Mouse (Mus musculus): ENCODE results near the gene Mto1. TPM values are rescaled to one million over a fixed set of nuclear protein-coding genes. Genes with fewer than 3 reads are reported as not detected.

Gene Mto1
- total RNA-seq, 1 experiment: 31.3 TPM

DNA sequence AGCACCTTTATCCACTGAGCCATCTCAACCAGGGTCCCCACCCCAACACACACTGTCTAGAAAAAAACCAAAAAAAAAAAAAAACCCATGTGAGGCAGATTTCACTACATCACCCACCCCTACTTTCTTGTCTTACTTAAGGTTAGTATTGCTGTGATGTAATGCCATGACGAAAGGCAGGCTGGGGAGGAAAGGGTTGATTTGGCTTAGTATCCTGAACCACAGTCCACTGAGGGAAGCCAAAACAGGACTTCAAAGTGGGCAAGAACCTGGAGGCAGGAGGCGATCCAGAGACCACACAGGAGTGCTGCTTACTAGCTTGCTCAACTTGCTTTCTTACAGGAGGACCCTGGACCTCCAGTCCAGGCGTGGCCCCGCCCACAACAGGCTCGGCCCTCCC, 2.4 kb downstream of the Mto1 start:
- no peak for DNase-seq (ENCODE audit: low read depth, low spot score)
- Histone ChIP-seq H3K9ac (ENCODE audit: insufficient read depth, low read depth, low read length, poor library complexity, severe bottlenecking) (no peak overlapping the region), H3K4me1 (ENCODE audit: control insufficient read depth in 2 of 2, insufficient read depth in 2 of 2, low read length in 2 of 2, poor library complexity in 1 of 2) (peaks cover 0 to 4% of the 10 kb centered on the region in 2 experiments; a peak in 1 of 4 replicates), H3K27ac (ENCODE audit: insufficient read depth, low read depth, low read length, poor library complexity, severe bottlenecking) (no peak overlapping the region), H3K9me3 (ENCODE audit: control insufficient read depth, insufficient read depth, low read depth, low read length) (no peaks in the 10 kb centered on the region), H3K4me3 (ENCODE audit: insufficient read depth in 1 of 2, low read depth in 1 of 2, low read length in 2 of 2, poor library complexity in 1 of 2, severe bottlenecking in 1 of 2) (no peak overlapping the region), H3K36me3 (ENCODE audit: control insufficient read depth, insufficient read depth, low read length, poor library complexity, severe bottlenecking) (peaks cover 13% of the 10 kb centered on the region)
- in situ Hi-C loops (cut with MboI; ENCODE audit: low sequenced_read_pairs in 2 of 2, unreplicated experiment in 2 of 2): no loop called here
- TF ChIP-seq HCFC1 (IDR thresholded peaks at IDR 0.05; ENCODE audit: borderline replicate concordance, insufficient read depth, low read length) (no peak), CHD2 (IDR thresholded peaks at IDR 0.05; ENCODE audit: low read depth, low read length) (no peak), MAFK (IDR thresholded peaks at IDR 0.05; ENCODE audit: insufficient read depth, low read depth, low read length) (no peak), ZNF384 (IDR thresholded peaks at IDR 0.05; ENCODE audit: low read depth, low read length) (no peak), ZC3H11A (IDR thresholded peaks at IDR 0.05; ENCODE audit: borderline replicate concordance, low read depth, low read length) (no peak)

DNA sequence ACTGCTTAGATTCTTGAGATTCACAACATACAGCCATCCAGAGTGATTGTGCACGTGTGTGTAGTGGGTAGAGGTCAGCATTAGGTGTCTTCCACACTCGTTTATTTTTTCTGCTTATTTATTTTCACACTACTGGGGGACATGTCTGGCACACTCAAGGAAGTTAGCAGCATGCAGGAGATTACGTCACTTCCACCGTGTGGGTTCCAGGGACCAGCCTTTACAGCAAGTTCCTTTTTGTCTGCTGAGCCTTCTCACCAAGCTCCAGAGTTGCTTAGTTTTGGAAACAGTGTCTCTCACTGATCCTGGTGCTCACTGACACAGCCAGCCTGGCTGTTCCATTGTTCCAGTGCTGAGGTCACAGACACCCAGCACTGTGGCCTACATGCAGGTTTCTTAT, 3.4 kb downstream of the Mto1 start:
- Histone ChIP-seq H3K9ac (ENCODE audit: insufficient read depth, low read depth, low read length, poor library complexity, severe bottlenecking) (no peak overlapping the region), H3K4me3 (ENCODE audit: insufficient read depth in 1 of 2, low read depth in 1 of 2, low read length in 2 of 2, poor library complexity in 1 of 2, severe bottlenecking in 1 of 2) (no peak overlapping the region), H3K27ac (ENCODE audit: insufficient read depth, low read depth, low read length, poor library complexity, severe bottlenecking) (no peak overlapping the region), H3K9me3 (ENCODE audit: control insufficient read depth, insufficient read depth, low read depth, low read length) (no peaks in the 10 kb centered on the region), H3K4me1 (ENCODE audit: control insufficient read depth in 2 of 2, insufficient read depth in 2 of 2, low read length in 2 of 2, poor library complexity in 1 of 2) (peaks cover 2 to 4% of the 10 kb centered on the region in 2 experiments; a peak in 2 of 4 replicates), H3K36me3 (ENCODE audit: control insufficient read depth, insufficient read depth, low read length, poor library complexity, severe bottlenecking) (peaks cover 13% of the 10 kb centered on the region)
- no peak for TF ChIP-seq MAFK (IDR thresholded peaks at IDR 0.05; ENCODE audit: insufficient read depth, low read depth, low read length)
- no peak for TF ChIP-seq ZNF384 (IDR thresholded peaks at IDR 0.05; ENCODE audit: low read depth, low read length)
- TF ChIP-seq CHD2 (IDR thresholded peaks at IDR 0.05; ENCODE audit: low read depth, low read length): no peak
- no peak for TF ChIP-seq HCFC1 (IDR thresholded peaks at IDR 0.05; ENCODE audit: borderline replicate concordance, insufficient read depth, low read length)
- TF ChIP-seq ZC3H11A (IDR thresholded peaks at IDR 0.05; ENCODE audit: borderline replicate concordance, low read depth, low read length): no peak
- in situ Hi-C loops (cut with MboI; ENCODE audit: low sequenced_read_pairs in 2 of 2, unreplicated experiment in 2 of 2): no loop called here
- no peak for DNase-seq (ENCODE audit: low read depth, low spot score)

DNA sequence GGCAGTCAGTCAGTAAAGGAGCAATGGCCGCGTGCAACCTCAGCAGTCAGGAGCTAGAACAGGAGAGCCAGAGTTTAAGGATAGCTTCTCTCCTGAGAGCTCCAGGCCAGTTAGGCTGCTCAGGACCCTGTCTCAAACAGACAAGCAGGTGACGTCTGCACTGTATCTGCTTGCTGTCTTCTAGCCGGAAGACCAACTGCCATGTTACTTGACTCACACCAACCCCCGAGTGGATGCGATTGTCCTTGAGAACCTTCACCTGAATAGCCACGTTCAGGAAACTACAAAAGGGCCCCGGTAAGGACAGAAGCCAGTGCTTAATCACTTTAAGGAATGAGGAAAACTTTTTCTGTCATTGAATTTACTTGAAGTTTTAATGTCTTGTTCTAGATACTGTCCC, 9.0 kb downstream of the Mto1 start:
- Histone ChIP-seq H3K9ac (ENCODE audit: insufficient read depth, low read depth, low read length, poor library complexity, severe bottlenecking) (peak overlapping the region; percentile 62; the same call in 1 of the 2 replicates), H3K4me1 (ENCODE audit: control insufficient read depth in 2 of 2, insufficient read depth in 2 of 2, low read length in 2 of 2, poor library complexity in 1 of 2) (peaks cover 2 to 3% of the 10 kb centered on the region in 2 experiments; a peak in 2 of 4 replicates), H3K4me3 (ENCODE audit: insufficient read depth in 1 of 2, low read depth in 1 of 2, low read length in 2 of 2, poor library complexity in 1 of 2, severe bottlenecking in 1 of 2) (peak overlapping the region; percentile 22 to 37; a peak in 1 of 4 replicates), H3K36me3 (ENCODE audit: control insufficient read depth, insufficient read depth, low read length, poor library complexity, severe bottlenecking) (peaks cover 25% of the 10 kb centered on the region), H3K27ac (ENCODE audit: insufficient read depth, low read depth, low read length, poor library complexity, severe bottlenecking) (peak overlapping the region; percentile 13; the same call in 1 of the 2 replicates), H3K9me3 (ENCODE audit: control insufficient read depth, insufficient read depth, low read depth, low read length) (no peaks in the 10 kb centered on the region)
- TF ChIP-seq HCFC1 (IDR thresholded peaks at IDR 0.05; ENCODE audit: borderline replicate concordance, insufficient read depth, low read length) (no peak), ZNF384 (IDR thresholded peaks at IDR 0.05; ENCODE audit: low read depth, low read length) (no peak), MAFK (IDR thresholded peaks at IDR 0.05; ENCODE audit: insufficient read depth, low read depth, low read length) (no peak), CHD2 (IDR thresholded peaks at IDR 0.05; ENCODE audit: low read depth, low read length) (no peak), ZC3H11A (IDR thresholded peaks at IDR 0.05; ENCODE audit: borderline replicate concordance, low read depth, low read length) (no peak)
- no peak for DNase-seq (ENCODE audit: low read depth, low spot score)
- in situ Hi-C loops (cut with MboI; ENCODE audit: low sequenced_read_pairs in 2 of 2, unreplicated experiment in 2 of 2): no loop called here

DNA sequence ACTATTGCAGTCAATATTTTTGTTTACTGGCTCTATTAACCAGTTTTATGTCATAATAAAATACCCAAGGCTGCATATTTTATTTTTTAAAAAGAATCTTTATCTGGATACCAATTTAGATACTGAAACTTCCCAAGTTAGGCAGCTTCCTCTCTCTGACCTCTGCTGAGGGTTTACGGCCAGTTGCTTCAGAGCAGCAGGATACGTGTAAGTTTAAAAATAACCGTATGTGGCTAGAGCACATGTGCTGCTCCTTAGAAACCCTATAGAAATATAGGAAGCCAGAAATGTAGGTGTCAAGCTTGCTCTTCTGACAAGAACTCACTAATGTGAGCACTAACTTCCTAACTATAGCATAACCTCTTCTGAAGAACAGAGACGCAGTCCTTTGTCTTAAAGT, 15.3 kb downstream of the Mto1 start:
- H3K9me3 ChIP-seq (ENCODE audit: control insufficient read depth, insufficient read depth, low read depth, low read length): no peaks in the 10 kb centered on the region
- no peak overlapping the region for H3K4me3 ChIP-seq (ENCODE audit: insufficient read depth in 1 of 2, low read depth in 1 of 2, low read length in 2 of 2, poor library complexity in 1 of 2, severe bottlenecking in 1 of 2)
- in situ Hi-C loops (cut with MboI; ENCODE audit: low sequenced_read_pairs in 2 of 2, unreplicated experiment in 2 of 2): no loop called here
- no peak for TF ChIP-seq CHD2 (IDR thresholded peaks at IDR 0.05; ENCODE audit: low read depth, low read length)
- TF ChIP-seq ZNF384 (IDR thresholded peaks at IDR 0.05; ENCODE audit: low read depth, low read length): no peak
- no peak for TF ChIP-seq ZC3H11A (IDR thresholded peaks at IDR 0.05; ENCODE audit: borderline replicate concordance, low read depth, low read length)
- no peak for TF ChIP-seq MAFK (IDR thresholded peaks at IDR 0.05; ENCODE audit: insufficient read depth, low read depth, low read length)
- TF ChIP-seq HCFC1 (IDR thresholded peaks at IDR 0.05; ENCODE audit: borderline replicate concordance, insufficient read depth, low read length): no peak
- H3K36me3 ChIP-seq (ENCODE audit: control insufficient read depth, insufficient read depth, low read length, poor library complexity, severe bottlenecking): peaks cover 29% of the 10 kb centered on the region
- no peak for DNase-seq (ENCODE audit: low read depth, low spot score)
- no peak overlapping the region for H3K9ac ChIP-seq (ENCODE audit: insufficient read depth, low read depth, low read length, poor library complexity, severe bottlenecking)
- no peak overlapping the region for H3K27ac ChIP-seq (ENCODE audit: insufficient read depth, low read depth, low read length, poor library complexity, severe bottlenecking)
- H3K4me1 ChIP-seq (ENCODE audit: control insufficient read depth in 2 of 2, insufficient read depth in 2 of 2, low read length in 2 of 2, poor library complexity in 1 of 2): peaks cover 0 to 3% of the 10 kb centered on the region in 2 experiments; a peak in 1 of 4 replicates

All from ES-E14 (cell line).